Mouse (Mus musculus) lung, adult 2 months (tissue): ENCODE measurements at regions not wholly inside any gene's neighbourhood (a gene's known extent, or its start where the extent isn't known, plus 50 kb on each side); places are given as distances from the start of the nearest gene placed in this dataset.

ENCODE experiments used
- CTCF ChIP-seq: fragments of 200-500 bp; IDR thresholded peaks from 2 replicates; pipeline ENCODE4 v1.5.1; 2011; ENCODE audit warnings: mild to moderate bottlenecking, low read length, control low read depth; ENCODE audit not compliant: insufficient read depth
- POLR2A ChIP-seq: fragments of 200-500 bp; IDR thresholded peaks from 2 replicates; pipeline ENCODE4 v1.6.1; 2011; ENCODE audit warnings: low read depth, mild to moderate bottlenecking, control low read depth, low read length, borderline replicate concordance; ENCODE audit errors: extremely low read depth

DNA sequence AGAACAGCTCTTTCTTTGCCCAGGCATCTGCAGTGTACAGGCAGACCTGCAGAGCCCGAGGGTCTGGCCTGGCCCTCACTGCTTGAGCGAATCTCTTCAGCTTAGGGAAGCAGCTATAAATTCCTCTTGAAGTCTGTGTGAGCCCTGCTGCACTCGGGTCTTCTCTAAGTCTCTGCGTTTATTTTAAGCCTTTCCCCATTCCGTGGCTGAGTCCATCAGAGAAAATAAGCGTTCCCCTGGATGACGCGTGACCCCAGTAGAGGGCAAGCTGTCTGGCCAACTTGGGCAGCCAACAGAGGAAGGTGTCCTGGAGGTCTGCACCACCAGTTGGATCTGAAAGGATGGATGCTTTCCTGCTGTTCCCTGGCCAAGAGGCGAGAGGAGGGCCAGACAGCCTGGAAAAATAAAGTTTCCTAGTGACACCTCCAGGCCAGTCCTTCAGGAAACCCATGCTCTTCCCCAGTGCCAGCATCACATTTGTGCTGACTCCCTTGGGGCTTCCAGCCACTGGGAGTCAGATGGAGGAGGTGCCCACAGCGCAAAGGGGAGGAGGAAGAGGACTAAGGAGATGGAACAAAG is 213.9 kb upstream of the Tle3 start:
- TF ChIP-seq CTCF, result no peak
- TF ChIP-seq POLR2A, result no peak
